Mouse (Mus musculus): Measurements from ENCODE around the gene Hif3a. TPM values are rescaled to one million over a fixed set of nuclear protein-coding genes. Genes with fewer than 3 reads are reported as not detected.
A peak's percentile ranks its signal among the peaks of the same experiment; 100 is the strongest.

Hif3a gene
- total and polyA plus RNA-seq, 2 experiments, result 0.01 to 0.09 TPM

DNA sequence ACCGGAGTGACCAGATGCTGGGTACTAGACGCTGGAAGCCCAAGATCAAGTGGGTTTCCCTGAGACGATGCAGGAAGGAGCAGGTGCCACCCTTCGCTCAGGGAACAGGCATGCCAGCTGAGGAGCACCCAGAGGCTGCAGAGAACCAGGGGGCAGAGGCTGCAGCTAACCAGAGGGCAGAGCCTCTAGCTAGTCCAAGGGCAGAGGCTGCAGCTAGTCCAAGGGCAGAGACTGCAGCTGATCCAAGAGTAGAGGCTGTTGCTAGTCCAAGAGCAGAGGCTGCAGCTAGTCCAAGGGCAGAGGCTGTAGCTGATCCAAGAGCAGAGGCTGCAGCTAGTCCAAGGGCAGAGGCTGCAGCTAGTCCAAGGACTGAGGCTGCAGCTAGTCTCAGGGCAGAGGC, 66.9 kb downstream of the Hif3a start:
- H3K9ac ChIP-seq (ENCODE audit: low read depth, low read length), result no peak overlapping the region
- H3K36me3 ChIP-seq (ENCODE audit: control insufficient read depth, insufficient read depth, low read length), result no peaks in the 10 kb centered on the region
- H3K4me3 ChIP-seq (ENCODE audit: insufficient read depth, low read depth, low read length), result no peak overlapping the region; the same call in 1 of the 2 replicates
- WGBS, result 94% methylated on average over 4 of the region's 4 CpGs
- H3K79me2 ChIP-seq (ENCODE audit: control insufficient read depth, insufficient read depth, low read length), result no peaks in the 10 kb centered on the region
- TF ChIP-seq CTCF (IDR thresholded peaks at IDR 0.05; ENCODE audit: low read depth, low read length), result no peak
- 0 out of 2 replicates have a peak, but pooled peaks cover 3% of the 10 kb centered on the region for H3K27me3 ChIP-seq (ENCODE audit: control insufficient read depth, insufficient read depth, low read length)
- no peak for DNase-seq (ENCODE audit: extremely low read depth, low read depth, low spot score)
- H3K4me1 ChIP-seq (ENCODE audit: control insufficient read depth, insufficient read depth, low read length), result peaks cover 2% of the 10 kb centered on the region
- no peak overlapping the region for H3K27ac ChIP-seq (replicated peaks; ENCODE audit: insufficient read depth, low read depth, low read length)

DNA sequence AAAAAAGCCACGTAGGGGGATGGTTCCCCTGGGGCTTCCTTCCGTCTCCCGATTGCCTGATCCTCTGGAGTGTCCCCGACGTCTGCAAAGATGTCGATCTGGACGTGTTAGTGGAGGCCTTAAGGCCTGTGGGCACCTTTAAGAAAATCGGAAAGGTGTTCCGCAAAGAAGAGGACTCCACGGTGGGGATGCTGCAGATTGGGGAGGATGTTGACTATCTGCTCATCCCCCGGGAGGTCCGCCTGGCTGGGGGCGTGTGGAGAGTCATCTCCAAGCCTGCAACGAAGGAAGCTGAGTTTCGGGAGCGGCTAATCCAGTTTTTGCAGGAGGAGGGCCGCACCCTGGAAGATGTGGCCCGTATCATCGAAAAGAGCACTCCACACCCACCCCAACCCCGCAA, 67.8 kb downstream of the Hif3a start:
- peak overlapping the region; percentile 58 for H3K4me3 ChIP-seq (ENCODE audit: insufficient read depth, low read depth, low read length)
- H3K36me3 ChIP-seq (ENCODE audit: control insufficient read depth, insufficient read depth, low read length), result no peaks in the 10 kb centered on the region
- no peak overlapping the region for H3K27ac ChIP-seq (replicated peaks; ENCODE audit: insufficient read depth, low read depth, low read length)
- H3K4me1 ChIP-seq (ENCODE audit: control insufficient read depth, insufficient read depth, low read length), result peaks cover under 1% of the 10 kb centered on the region
- H3K9ac ChIP-seq (ENCODE audit: low read depth, low read length), result peak overlapping the region; percentile 37
- 0 out of 2 replicates have a peak, but pooled peaks cover 3% of the 10 kb centered on the region for H3K27me3 ChIP-seq (ENCODE audit: control insufficient read depth, insufficient read depth, low read length)
- H3K79me2 ChIP-seq (ENCODE audit: control insufficient read depth, insufficient read depth, low read length), result no peaks in the 10 kb centered on the region
- TF ChIP-seq CTCF (IDR thresholded peaks at IDR 0.05; ENCODE audit: low read depth, low read length) (no peak), POLR2A (IDR thresholded peaks at IDR 0.05; ENCODE audit: extremely low read depth, insufficient read depth, low read length) (no peak)
- no peak for DNase-seq (ENCODE audit: extremely low read depth, low read depth, low spot score)
- 27% methylated on average over 20 of the region's 20 CpGs for WGBS

DNA sequence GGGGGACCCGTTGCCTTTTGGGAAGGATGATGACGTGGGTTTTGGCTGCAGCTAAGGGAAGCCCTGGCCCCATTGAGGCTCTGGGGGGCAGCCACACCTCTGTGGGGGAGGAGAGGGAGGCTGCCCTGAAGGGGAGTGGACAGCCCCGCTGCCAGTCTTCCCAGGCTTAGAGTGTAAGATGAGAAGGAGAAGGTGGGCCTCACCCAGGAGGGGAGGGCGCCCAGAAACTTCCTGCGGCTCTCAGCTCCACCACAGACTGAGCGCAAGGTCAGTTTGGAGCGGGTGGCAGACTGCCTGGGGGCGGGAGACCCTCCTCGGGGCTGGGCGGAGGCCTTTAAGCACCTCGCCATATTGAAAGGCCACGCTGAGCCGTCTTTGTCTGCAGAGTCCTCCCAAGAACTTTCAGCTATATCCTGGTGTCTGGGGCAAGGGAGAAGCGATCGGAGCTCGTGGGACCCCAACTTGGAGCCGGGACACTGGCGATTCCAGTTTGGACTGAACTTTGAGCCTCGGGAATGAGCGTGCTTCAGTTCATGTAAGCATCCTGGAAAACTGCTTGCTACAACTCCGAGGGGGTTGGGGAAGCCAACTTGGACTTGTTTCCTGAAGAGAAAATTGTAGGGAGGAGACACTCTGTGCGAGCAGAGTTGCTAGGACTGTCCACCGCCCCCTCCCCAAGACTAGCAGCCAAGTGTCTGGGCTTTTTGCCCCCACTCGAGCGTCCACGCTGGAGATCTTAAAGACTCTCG, 68.4 kb downstream of the Hif3a start:
- Histone ChIP-seq H3K36me3 (ENCODE audit: control insufficient read depth, insufficient read depth, low read length) (no peaks in the 10 kb centered on the region), H3K9ac (ENCODE audit: low read depth, low read length) (peak overlapping the region; percentile 37), H3K4me1 (ENCODE audit: control insufficient read depth, insufficient read depth, low read length) (no peaks in the 10 kb centered on the region; the same call in 1 of the 2 replicates), H3K79me2 (ENCODE audit: control insufficient read depth, insufficient read depth, low read length) (no peaks in the 10 kb centered on the region), H3K4me3 (ENCODE audit: insufficient read depth, low read depth, low read length) (peak overlapping the region; percentile 58), H3K27me3 (ENCODE audit: control insufficient read depth, insufficient read depth, low read length) (0 out of 2 replicates have a peak, but pooled peaks cover 3% of the 10 kb centered on the region), H3K27ac (replicated peaks; ENCODE audit: insufficient read depth, low read depth, low read length) (no peak overlapping the region)
- 8% methylated on average over 27 of the region's 27 CpGs for WGBS
- TF ChIP-seq POLR2A (IDR thresholded peaks at IDR 0.05; ENCODE audit: extremely low read depth, insufficient read depth, low read length), result no peak
- TF ChIP-seq CTCF (IDR thresholded peaks at IDR 0.05; ENCODE audit: low read depth, low read length), result no peak
- DNase-seq (ENCODE audit: extremely low read depth, low read depth, low spot score), result no peak

DNA sequence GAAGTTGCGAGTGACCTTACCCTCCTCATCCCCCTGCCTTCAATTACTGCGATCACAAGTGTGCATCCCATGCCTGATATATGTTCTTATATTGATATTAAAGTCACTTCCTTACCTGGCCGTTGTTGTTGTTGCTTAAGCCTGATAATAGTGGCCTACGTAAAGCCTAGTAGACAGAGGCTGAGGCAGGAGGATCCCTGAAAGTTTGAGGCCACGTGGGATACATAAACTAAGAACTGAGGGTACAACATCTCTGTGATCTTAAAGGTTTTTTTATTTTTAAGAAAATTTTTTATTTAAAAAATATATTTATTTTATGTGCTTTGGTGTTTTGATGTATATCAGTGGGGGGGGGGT, 69.8 kb downstream of the Hif3a start, which contains the start of gene Ccdc8:
TSS of gene Ccdc8 (plus strand) at position 258 of the 357 bp plus-strand sequence.
- Histone ChIP-seq H3K9ac (ENCODE audit: low read depth, low read length) (no peak within 1 kb of the TSS), H3K27ac (replicated peaks; ENCODE audit: insufficient read depth, low read depth, low read length) (no peak within 1 kb of the TSS), H3K4me3 (ENCODE audit: insufficient read depth, low read depth, low read length) (peak within 1 kb of the TSS; percentile 58; the same call in 1 of the 2 replicates), H3K36me3 (ENCODE audit: control insufficient read depth, insufficient read depth, low read length) (no peaks in the 10 kb centered on the region), H3K4me1 (ENCODE audit: control insufficient read depth, insufficient read depth, low read length) (no peaks in the 10 kb centered on the region), H3K79me2 (ENCODE audit: control insufficient read depth, insufficient read depth, low read length) (no peaks in the 10 kb centered on the region), H3K27me3 (ENCODE audit: control insufficient read depth, insufficient read depth, low read length) (0 out of 2 replicates have a peak, but pooled peaks cover 3% of the 10 kb centered on the region)
- WGBS, result 94% methylated on average over 5 of the region's 5 CpGs
- no peak for DNase-seq (ENCODE audit: extremely low read depth, low read depth, low spot score)
- TF ChIP-seq POLR2A (IDR thresholded peaks at IDR 0.05; ENCODE audit: extremely low read depth, insufficient read depth, low read length) (no peak), CTCF (IDR thresholded peaks at IDR 0.05; ENCODE audit: low read depth, low read length) (no peak)

GRCm38 (mm10) chr7:16991681-16992450, 70.4 kb downstream of the Hif3a start:
- no peaks in the 10 kb centered on the region for H3K36me3 ChIP-seq (ENCODE audit: control insufficient read depth, insufficient read depth, low read length)
- H3K4me3 ChIP-seq (ENCODE audit: insufficient read depth, low read depth, low read length), result no peak overlapping the region
- no peaks in the 10 kb centered on the region for H3K79me2 ChIP-seq (ENCODE audit: control insufficient read depth, insufficient read depth, low read length)
- no peak for DNase-seq (ENCODE audit: extremely low read depth, low read depth, low spot score)
- H3K4me1 ChIP-seq (ENCODE audit: control insufficient read depth, insufficient read depth, low read length), result no peaks in the 10 kb centered on the region
- no peak for TF ChIP-seq POLR2A (IDR thresholded peaks at IDR 0.05; ENCODE audit: extremely low read depth, insufficient read depth, low read length)
- no peak for TF ChIP-seq CTCF (IDR thresholded peaks at IDR 0.05; ENCODE audit: low read depth, low read length)
- 0 out of 2 replicates have a peak, but pooled peaks cover 3% of the 10 kb centered on the region for H3K27me3 ChIP-seq (ENCODE audit: control insufficient read depth, insufficient read depth, low read length)
- no peak overlapping the region for H3K27ac ChIP-seq (replicated peaks; ENCODE audit: insufficient read depth, low read depth, low read length)
- no peak overlapping the region for H3K9ac ChIP-seq (ENCODE audit: low read depth, low read length)
- WGBS, result 80% methylated on average over 18 of the region's 18 CpGs

Measured in liver, adult 2 months (tissue).